In genomic region chr8:87863128-87863527, GRCm38 (mm10) we compare ENCODE assay signal across 28 mouse cellular contexts.
DNase-seq lines count a peak whose midpoint lies in the region; ATAC-seq and TF ChIP-seq lines count a peak whose summit lies in the region.
"Had no signal": no experiment of that assay in that cellular context is flagged by ENCODE, and none has a peak within 500 bp of the region (broad histone marks: within the 10 kb centered on the region; RNA-seq: fewer than 3 reads in every experiment).

No protein-coding gene starts in this region.

- TF ChIP-seq RAD21 in CH12.LX (IDR thresholded peaks at IDR 0.05; ENCODE audit: low read depth, low read length) = no peak

- dilution Hi-C loops in CH12.LX (cut with MboI; ENCODE audit: extremely low pct_ligation_motif_present, extremely low pct_unique_long_range_greater_than_20kb, low sequenced_read_pairs) = no loop called here

- peak; percentile 30 for TF ChIP-seq EP300 in CH12.LX (IDR thresholded peaks at IDR 0.05; ENCODE audit: low read length)

- no peak for TF ChIP-seq POLR2A in CH12.LX (IDR thresholded peaks at IDR 0.05; ENCODE audit: low read depth, low read length)

- 0 out of 2 replicates have a peak overlapping the region, but pooled peaks have one; percentile 2 for H3K27ac ChIP-seq in hindbrain, embryonic 10.5 days
- no peak overlapping the region for H3K27ac ChIP-seq in hindbrain, postnatal 0 days
- H3K27ac ChIP-seq in CH12.LX (ENCODE audit: insufficient read depth, low read depth) = no peak overlapping the region
- 0 out of 2 replicates have a peak overlapping the region, but pooled peaks have one; percentile 40 for H3K27ac ChIP-seq in embryonic facial prominence, embryonic 10.5 days (replicated peaks)
- peak overlapping the region; percentile 53 for H3K27ac ChIP-seq in limb, embryonic 10.5 days
- H3K27ac ChIP-seq in heart, embryonic 11.5 days (ENCODE audit: low read depth, low read length) = no peak overlapping the region
- H3K27ac ChIP-seq: embryonic facial prominence, embryonic 12.5 days; embryonic facial prominence, embryonic 15.5 days; forebrain, embryonic 12.5 days had no signal

- no peak overlapping the region for H3K4me2 ChIP-seq in hindbrain, postnatal 0 days (ENCODE audit: low read depth, low read length)
- H3K4me2 ChIP-seq in CH12.LX (ENCODE audit: insufficient read depth, low read depth, poor library complexity, severe bottlenecking) = no peak overlapping the region
- H3K4me2 ChIP-seq in heart, embryonic 11.5 days = no peak overlapping the region
- H3K4me2 ChIP-seq: embryonic facial prominence, embryonic 12.5 days; embryonic facial prominence, embryonic 15.5 days; forebrain, embryonic 12.5 days had no signal

- no peak overlapping the region for H3K9ac ChIP-seq in hindbrain, postnatal 0 days (replicated peaks; ENCODE audit: low read length)
- H3K9ac ChIP-seq in CH12.LX (ENCODE audit: insufficient read depth, low read depth) = no peak overlapping the region
- H3K9ac ChIP-seq in heart, embryonic 11.5 days (ENCODE audit: low read depth, low read length) = no peak overlapping the region
- H3K9ac ChIP-seq: embryonic facial prominence, embryonic 12.5 days; embryonic facial prominence, embryonic 15.5 days; forebrain, embryonic 12.5 days had no signal

- no peak for TF ChIP-seq CTCF in hindbrain, postnatal 0 days (IDR thresholded peaks at IDR 0.05; ENCODE audit: low read depth)
- no peak for TF ChIP-seq CTCF in CH12.LX (conservative IDR thresholded peaks at IDR 0.05 in 1 of 2, IDR thresholded peaks at IDR 0.05 in 1 of 2; ENCODE audit: low read depth in 2 of 2, low read length in 2 of 2)

- no peaks in the 10 kb centered on the region for H3K9me3 ChIP-seq in hindbrain, embryonic 10.5 days
- H3K9me3 ChIP-seq in hindbrain, postnatal 0 days (ENCODE audit: low read length) = no peaks in the 10 kb centered on the region
- H3K9me3 ChIP-seq in CH12.LX (replicated peaks; ENCODE audit: low read length) = no peaks in the 10 kb centered on the region
- H3K9me3 ChIP-seq in embryonic facial prominence, embryonic 10.5 days = no peaks in the 10 kb centered on the region
- no peaks in the 10 kb centered on the region for H3K9me3 ChIP-seq in limb, embryonic 10.5 days (replicated peaks)
- H3K9me3 ChIP-seq in heart, embryonic 11.5 days (replicated peaks; ENCODE audit: control insufficient read depth, low read length) = no peaks in the 10 kb centered on the region
- H3K9me3 ChIP-seq: embryonic facial prominence, embryonic 12.5 days; embryonic facial prominence, embryonic 15.5 days; forebrain, embryonic 10.5 days; forebrain, embryonic 12.5 days had no signal

- WGBS in hindbrain, embryonic 10.5 days = 86% methylated on average over 8 of the region's 8 CpGs
- whole genome bisulfite sequencing in hindbrain, postnatal 0 days = 84% methylated on average over 8 of the region's 8 CpGs
- 88% methylated on average over 8 of the region's 8 CpGs for WGBS in embryonic facial prominence, embryonic 10.5 days
- 87% methylated on average over 8 of the region's 8 CpGs for WGBS in limb, embryonic 10.5 days
- 88% methylated on average over 8 of the region's 8 CpGs for WGBS in heart, embryonic 11.5 days (ENCODE audit: insufficient replicate concordance)

- H3K36me3 ChIP-seq in hindbrain, embryonic 10.5 days = peaks cover 17% of the 10 kb centered on the region
- no peaks in the 10 kb centered on the region for H3K36me3 ChIP-seq in hindbrain, postnatal 0 days (ENCODE audit: insufficient read depth, low read length)
- no peaks in the 10 kb centered on the region for H3K36me3 ChIP-seq in CH12.LX (replicated peaks in 1 of 2; ENCODE audit: control insufficient read depth in 1 of 2, insufficient read depth in 1 of 2, low read length in 1 of 2)
- peaks cover 18% of the 10 kb centered on the region for H3K36me3 ChIP-seq in embryonic facial prominence, embryonic 10.5 days (replicated peaks)
- H3K36me3 ChIP-seq in limb, embryonic 10.5 days = peaks cover 16% of the 10 kb centered on the region
- no peaks in the 10 kb centered on the region for H3K36me3 ChIP-seq in heart, embryonic 11.5 days (ENCODE audit: control insufficient read depth, insufficient read depth, low read length)
- H3K36me3 ChIP-seq: embryonic facial prominence, embryonic 15.5 days; G1E had no signal

- H3K79me2 ChIP-seq in CH12.LX (replicated peaks; ENCODE audit: control insufficient read depth, extremely low read depth, insufficient read depth, poor library complexity, severe bottlenecking) = no peaks in the 10 kb centered on the region

- no peaks in the 10 kb centered on the region for H3K27me3 ChIP-seq in hindbrain, embryonic 10.5 days (ENCODE audit: insufficient read depth, poor library complexity, severe bottlenecking)
- H3K27me3 ChIP-seq in hindbrain, postnatal 0 days (ENCODE audit: insufficient read depth, low read length) = no peaks in the 10 kb centered on the region
- H3K27me3 ChIP-seq in CH12.LX (replicated peaks) = no peaks in the 10 kb centered on the region
- H3K27me3 ChIP-seq in embryonic facial prominence, embryonic 10.5 days (replicated peaks; ENCODE audit: low read depth, poor library complexity, severe bottlenecking) = no peaks in the 10 kb centered on the region
- H3K27me3 ChIP-seq in limb, embryonic 10.5 days (ENCODE audit: low read depth, poor library complexity, severe bottlenecking) = no peaks in the 10 kb centered on the region
- no peaks in the 10 kb centered on the region for H3K27me3 ChIP-seq in heart, embryonic 11.5 days (ENCODE audit: control insufficient read depth, insufficient read depth, low read length)
- H3K27me3 ChIP-seq: embryonic facial prominence, embryonic 12.5 days; embryonic facial prominence, embryonic 15.5 days; forebrain, embryonic 12.5 days had no signal

- DNase-seq in hindbrain, embryonic 10.5 days (ENCODE audit: low spot score) = no peak
- DNase-seq in hindbrain, postnatal 0 days (ENCODE audit: low spot score) = no peak
- DNase-seq in CH12.LX (ENCODE audit: extremely low read depth) = peak; percentile 75
- DNase-seq in embryonic facial prominence, embryonic 10.5 days (ENCODE audit: low spot score) = no peak
- DNase-seq in limb, embryonic 10.5 days (ENCODE audit: low spot score) = no peak
- DNase-seq in lung, postnatal 14 days = no peak
- no peak for DNase-seq in adrenal gland, adult 18-20 months (ENCODE audit: low spot score in 2 of 2)
- DNase-seq: adrenal gland, adult 2 months; adrenal gland, postnatal 10 days; adrenal gland, postnatal 25 days; cerebellum, adult 11 months; cerebellum, adult 18-20 months; cerebellum, adult 8-10 months; cerebellum, adult 9-11 months; cerebellum, postnatal 14 days; cerebellum, postnatal 36 days; embryo, embryonic 11 days had no signal

- in situ Hi-C loops in CH12.LX (cut with MboI; ENCODE audit: low pct_ligation_motif_present, low pct_unique_long_range_greater_than_20kb, low sequenced_read_pairs) = no loop called here

- no peak for ATAC-seq in hindbrain, postnatal 0 days
- ATAC-seq in heart, embryonic 11.5 days (replicated peaks; ENCODE audit: insufficient number of reproducible peaks, low FRiP score, low TSS enrichment) = no peak
- ATAC-seq: activated CD4-positive, CD25-positive, alpha-beta regulatory T cell, adult 4 months; forebrain, embryonic 14.5 days; forebrain, embryonic 16.5 days; Patski had no signal

- peaks cover 85% of the 10 kb centered on the region for H3K4me1 ChIP-seq in hindbrain, embryonic 10.5 days (replicated peaks)
- peaks cover 12% of the 10 kb centered on the region; the same call in 1 of the 2 replicates for H3K4me1 ChIP-seq in hindbrain, postnatal 0 days (ENCODE audit: insufficient read depth, low read length)
- peaks cover 0 to 30% of the 10 kb centered on the region in 2 experiments for H3K4me1 ChIP-seq in CH12.LX (ENCODE audit: control insufficient read depth in 1 of 2, insufficient read depth in 2 of 2)
- peaks cover 77% of the 10 kb centered on the region for H3K4me1 ChIP-seq in embryonic facial prominence, embryonic 10.5 days
- H3K4me1 ChIP-seq in limb, embryonic 10.5 days = peaks cover 96% of the 10 kb centered on the region
- H3K4me1 ChIP-seq in heart, embryonic 11.5 days (ENCODE audit: control insufficient read depth, insufficient read depth, low read length) = no peaks in the 10 kb centered on the region; the same call in 1 of the 2 replicates

- H3K4me3 ChIP-seq in hindbrain, embryonic 10.5 days = no peak overlapping the region
- no peak overlapping the region for H3K4me3 ChIP-seq in hindbrain, postnatal 0 days (ENCODE audit: low read length)
- no peak overlapping the region for H3K4me3 ChIP-seq in CH12.LX (replicated peaks in 1 of 3; ENCODE audit: low read depth in 2 of 3, low read length in 2 of 3, poor library complexity in 1 of 3)
- H3K4me3 ChIP-seq in embryonic facial prominence, embryonic 10.5 days = no peak overlapping the region
- H3K4me3 ChIP-seq in limb, embryonic 10.5 days = no peak overlapping the region
- no peak overlapping the region for H3K4me3 ChIP-seq in heart, embryonic 11.5 days (ENCODE audit: low read depth, low read length)
- H3K4me3 ChIP-seq: embryonic facial prominence, embryonic 12.5 days; embryonic facial prominence, embryonic 15.5 days; erythroblast, embryonic 14.5 days; forebrain, embryonic 10.5 days; forebrain, embryonic 12.5 days had no signal

TF ChIP-seq in CH12.LX, 34 proteins besides CTCF, POLR2A, EP300 and RAD21 (continues in another document):
- TF ChIP-seq ELF1 (IDR thresholded peaks at IDR 0.05; ENCODE audit: low read depth, low read length) = 0 out of 2 replicates have a peak, but pooled peaks have one; percentile 9
- peak; percentile 45 for TF ChIP-seq ETS1 (conservative IDR thresholded peaks at IDR 0.05; ENCODE audit: low read depth, low read length)
- 0 out of 2 replicates have a peak, but pooled peaks have one; percentile 38 for TF ChIP-seq MEF2A (IDR thresholded peaks at IDR 0.05; ENCODE audit: borderline replicate concordance, low read depth, low read length)
- TF ChIP-seq TCF12 (IDR thresholded peaks at IDR 0.05; ENCODE audit: low read depth, low read length) = peak; percentile 51; the same call in 1 of the 2 replicates
- TF ChIP-seq BHLHE40 (IDR thresholded peaks at IDR 0.05; ENCODE audit: low read depth, low read length) = peak; percentile 77
- 0 out of 2 replicates have a peak, but pooled peaks have one; percentile 14 for TF ChIP-seq NELFE (IDR thresholded peaks at IDR 0.05; ENCODE audit: low read depth, low read length)
- TF ChIP-seq CHD1 (IDR thresholded peaks at IDR 0.05; ENCODE audit: low read depth, low read length) = no peak
- no peak for TF ChIP-seq RCOR1 (conservative IDR thresholded peaks at IDR 0.05; ENCODE audit: low read depth, low read length)
- 0 out of 2 replicates have a peak, but pooled peaks have one; percentile 45 for TF ChIP-seq MYC (IDR thresholded peaks at IDR 0.05; ENCODE audit: low read depth, low read length)
- TF ChIP-seq MAZ (IDR thresholded peaks at IDR 0.05; ENCODE audit: low read depth, low read length) = no peak
- TF ChIP-seq USF1 (IDR thresholded peaks at IDR 0.05; ENCODE audit: low read depth, low read length) = no peak
- TF ChIP-seq ZMIZ1 (IDR thresholded peaks at IDR 0.05; ENCODE audit: low read depth, low read length) = no peak
- TF ChIP-seq HCFC1 (IDR thresholded peaks at IDR 0.05; ENCODE audit: low read depth, low read length) = no peak
- TF ChIP-seq UBTF (IDR thresholded peaks at IDR 0.05; ENCODE audit: low read depth, low read length) = no peak
- TF ChIP-seq CHD2 (IDR thresholded peaks at IDR 0.05; ENCODE audit: low read length) = 0 out of 2 replicates have a peak, but pooled peaks have one; percentile 27

Comparison
In these comparisons a context has a peak if more than half of its experiments do, and no peak if none do; other contexts are left out.
1. H3K27ac ChIP-seq: peak in hindbrain, embryonic 10.5 days (single experiment), embryonic facial prominence, embryonic 10.5 days (single experiment) and limb, embryonic 10.5 days (single experiment); none in hindbrain, postnatal 0 days (single experiment), CH12.LX (single experiment) and heart, embryonic 11.5 days (single experiment).